Mouse (Mus musculus): Measurements from ENCODE around the gene Rab8b. TPM values are rescaled to one million over a fixed set of nuclear protein-coding genes. Genes with fewer than 3 reads are reported as not detected.
"Not testable (repeated sequence)": the region's sequence is repeated elsewhere in the genome, so short reads cannot be mapped to it uniquely, and the experiment has no call there.

Gene Rab8b
- total RNA-seq, 2 experiments from 2014 or later, result 39.6 to 76.0 TPM

- ATAC-seq (replicated peaks; ENCODE audit: poor library complexity, severe bottlenecking), result no peak
Observed at GRCm38 (mm10) chr9:66917892-66918255, 1.6 kb downstream of the Rab8b start.

- no peak for ATAC-seq (replicated peaks; ENCODE audit: poor library complexity, severe bottlenecking)
Observed at GRCm38 (mm10) chr9:66917216-66917891, 2.1 kb downstream of the Rab8b start.

DNA sequence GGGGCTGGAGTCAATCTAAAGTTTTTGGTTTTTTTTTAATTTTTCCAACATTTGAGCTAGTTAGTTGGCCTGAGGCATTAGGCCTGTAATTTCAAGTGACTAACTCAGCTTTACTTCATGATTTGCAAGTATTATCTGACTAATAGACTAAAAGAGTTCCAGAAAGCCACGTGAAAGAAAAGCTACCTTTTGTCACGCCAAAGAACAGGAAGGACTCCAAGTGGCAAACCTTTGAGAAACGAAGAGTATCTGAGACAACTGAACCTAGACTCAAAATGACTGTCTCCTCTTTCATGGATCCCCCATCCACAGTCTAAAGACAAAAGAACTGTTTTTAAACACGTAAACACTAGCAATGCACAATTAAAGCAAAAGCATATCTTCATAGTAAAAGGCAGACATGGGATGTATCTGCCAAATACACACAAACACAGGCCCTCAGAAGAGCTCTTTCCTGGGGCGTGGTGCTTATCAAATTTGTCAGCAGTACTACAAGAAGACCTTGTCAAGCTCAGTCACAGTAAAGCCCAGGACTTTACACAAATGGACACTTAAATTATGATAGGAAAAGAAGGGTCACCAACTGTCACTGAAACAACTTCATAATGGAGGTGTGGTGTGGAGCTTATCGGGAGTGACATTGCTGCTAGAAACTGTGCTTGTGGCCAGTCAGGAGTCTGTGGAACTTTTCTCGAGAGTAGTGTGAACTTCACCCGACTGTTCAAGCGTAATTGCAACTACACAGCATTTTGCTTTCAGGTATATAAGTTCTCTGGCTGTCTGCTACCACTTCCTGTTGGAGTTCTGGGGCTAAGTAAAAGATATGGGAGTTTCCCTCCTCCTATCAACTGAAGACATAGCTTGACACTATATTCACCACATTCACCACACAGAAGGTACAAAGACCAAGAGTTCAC is 3.4 kb downstream of the Rab8b start:
- ATAC-seq (replicated peaks; ENCODE audit: poor library complexity, severe bottlenecking), result no peak

DNA sequence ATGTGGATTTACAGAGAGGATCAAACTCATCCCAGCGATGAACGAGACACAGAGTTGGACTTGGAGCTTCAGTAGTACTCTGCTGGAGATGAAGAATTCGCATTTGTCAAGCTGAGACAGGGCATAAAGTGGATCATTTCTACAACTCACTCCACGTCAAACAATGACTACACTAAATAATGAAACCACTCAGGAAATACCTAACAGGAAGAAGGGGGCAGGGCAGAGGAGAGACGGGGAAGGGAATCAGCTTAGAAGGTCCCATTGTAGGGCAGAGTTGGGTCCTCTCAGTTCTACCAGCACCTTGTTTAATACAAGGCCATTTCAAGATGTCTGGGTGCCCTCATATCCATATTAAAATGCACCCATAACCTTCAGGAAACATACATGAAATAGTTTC is 4.1 kb downstream of the Rab8b start:
- peak; percentile 38 for ATAC-seq (replicated peaks; ENCODE audit: poor library complexity, severe bottlenecking)

GRCm38 (mm10) chr9:66914540-66914939 is 4.9 kb downstream of the Rab8b start:
- no peak for ATAC-seq (replicated peaks; ENCODE audit: poor library complexity, severe bottlenecking)

- ATAC-seq (replicated peaks; ENCODE audit: poor library complexity, severe bottlenecking), result not testable (repeated sequence)
Observed at GRCm38 (mm10) chr9:66913254-66913934, 6.1 kb downstream of the Rab8b start.

- ATAC-seq (replicated peaks; ENCODE audit: poor library complexity, severe bottlenecking), result no peak
Observed at GRCm38 (mm10) chr9:66912304-66912703, 7.2 kb downstream of the Rab8b start.

DNA sequence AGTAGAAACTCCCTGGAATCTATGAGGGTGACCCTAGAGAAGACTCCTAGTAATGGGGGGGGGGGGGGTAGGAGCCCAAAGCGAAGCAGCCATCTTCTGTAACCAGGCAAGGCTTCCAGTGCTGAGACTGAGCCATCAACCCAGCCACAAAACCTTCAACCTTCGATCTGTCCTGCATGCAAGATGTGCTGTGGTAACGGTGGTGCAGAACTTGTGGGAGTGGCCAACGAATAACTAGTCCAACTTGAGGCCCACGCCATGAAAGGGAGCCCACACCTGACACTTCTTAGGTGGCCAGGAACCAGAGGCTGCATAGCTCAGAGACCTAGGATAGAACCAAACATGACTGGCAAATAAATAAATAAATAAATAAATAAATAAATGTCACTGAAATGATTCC is 8.8 kb downstream of the Rab8b start:
- ATAC-seq (replicated peaks; ENCODE audit: poor library complexity, severe bottlenecking), result no peak

DNA sequence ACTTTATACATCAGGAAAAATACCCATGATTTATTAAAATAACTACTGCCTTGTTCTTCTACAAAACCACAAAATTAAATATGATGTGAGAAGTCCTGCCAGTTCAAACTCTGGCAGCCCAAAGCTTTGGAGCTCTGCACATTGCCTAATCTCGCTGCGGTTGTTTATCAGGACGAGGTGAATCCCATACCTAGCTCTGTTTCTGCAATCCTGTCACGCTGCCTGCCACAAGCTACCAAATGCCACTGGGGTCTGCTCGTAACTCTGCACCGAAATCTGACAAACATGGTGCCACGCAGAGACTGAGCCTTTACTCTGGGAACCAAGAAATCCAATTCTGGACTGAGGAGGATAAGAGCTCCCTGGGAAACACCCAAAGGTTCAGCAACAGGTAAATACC is 9.6 kb downstream of the Rab8b start:
- ATAC-seq (replicated peaks; ENCODE audit: poor library complexity, severe bottlenecking), result peak; percentile 36

DNA sequence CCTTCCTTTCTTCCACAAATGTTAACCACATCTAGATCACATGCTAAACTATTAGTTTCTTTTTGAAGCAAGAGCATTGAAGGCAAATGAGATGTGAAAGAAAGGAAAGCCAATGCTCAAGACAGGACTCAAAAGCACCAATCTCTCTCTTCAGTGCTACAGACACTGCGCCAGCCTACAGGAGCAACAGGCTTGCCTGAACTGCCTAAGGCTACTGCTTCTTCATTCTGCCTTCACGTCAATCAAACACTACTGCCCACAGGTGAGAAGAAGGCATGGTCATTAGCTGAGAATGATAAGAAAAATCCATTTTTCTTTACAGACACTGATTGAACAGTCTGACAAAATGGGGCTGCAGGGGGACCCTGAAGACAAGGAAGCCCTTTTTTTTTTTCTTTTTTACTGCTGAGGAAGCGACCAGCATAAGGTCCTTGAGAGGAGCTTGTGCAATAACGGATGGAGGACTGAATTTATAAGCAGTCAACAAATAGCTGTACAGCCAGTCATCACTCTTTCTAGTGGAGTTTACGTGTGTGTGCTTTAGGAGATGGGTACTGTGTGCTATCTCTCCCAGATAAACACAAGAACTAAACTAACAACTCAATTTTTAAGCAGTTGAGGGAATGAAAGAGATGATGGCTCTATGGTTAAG is 11.6 kb downstream of the Rab8b start:
- ATAC-seq (replicated peaks; ENCODE audit: poor library complexity, severe bottlenecking), result peak; percentile 74

GRCm38 (mm10) chr9:66907126-66907525 is 12.4 kb downstream of the Rab8b start:
- ATAC-seq (replicated peaks; ENCODE audit: poor library complexity, severe bottlenecking), result no peak

GRCm38 (mm10) chr9:66905990-66906389 is 13.5 kb downstream of the Rab8b start:
- ATAC-seq (replicated peaks; ENCODE audit: poor library complexity, severe bottlenecking), result no peak

GRCm38 (mm10) chr9:66899526-66899925 is 20.0 kb downstream of the Rab8b start:
- ATAC-seq (replicated peaks; ENCODE audit: poor library complexity, severe bottlenecking), result no peak

- ATAC-seq (replicated peaks; ENCODE audit: poor library complexity, severe bottlenecking), result peak; percentile 8; the same call in 1 of the 2 replicates
Observed at GRCm38 (mm10) chr9:66899072-66899471, 20.4 kb downstream of the Rab8b start.

DNA sequence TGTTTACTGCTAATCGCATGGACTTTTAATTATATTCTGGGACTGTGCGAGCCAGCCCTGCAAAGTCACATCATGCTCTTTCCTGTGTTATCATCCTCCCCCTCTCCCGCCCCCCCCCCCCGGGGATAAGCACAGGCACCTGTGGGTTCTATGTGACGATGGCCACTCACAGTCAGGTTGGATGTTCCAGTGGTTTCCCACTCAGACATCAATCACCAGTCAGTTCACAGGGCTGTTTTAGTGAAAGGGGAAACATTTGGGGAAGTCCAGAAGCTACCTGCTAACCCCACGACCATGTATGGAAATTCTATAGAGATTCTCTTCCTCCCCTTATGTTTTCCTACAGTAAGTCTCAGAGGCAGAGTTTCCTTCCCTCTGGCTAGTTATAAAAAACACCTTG is 21.6 kb downstream of the Rab8b start:
- peak; percentile 26; the same call in 1 of the 2 replicates for ATAC-seq (replicated peaks; ENCODE audit: poor library complexity, severe bottlenecking)

DNA sequence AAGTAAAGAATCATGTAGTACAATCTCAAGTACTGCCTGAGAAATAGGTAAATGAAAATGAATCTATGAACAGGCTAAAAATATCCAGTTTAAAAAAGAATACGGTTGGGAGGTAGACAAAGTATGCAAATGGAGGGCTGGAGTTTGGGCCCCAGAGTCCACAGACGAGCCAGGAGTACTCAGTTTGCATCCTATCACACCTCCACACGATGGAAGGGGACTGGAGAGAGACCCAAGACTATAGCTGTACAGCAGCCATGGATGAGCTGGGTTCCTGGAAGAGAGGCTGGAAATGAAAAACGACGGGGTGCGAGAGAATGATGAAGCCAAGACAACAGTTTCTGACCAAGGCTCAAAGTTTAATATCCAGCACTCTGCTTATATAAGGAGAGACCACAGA is 22.5 kb downstream of the Rab8b start:
- no peak for ATAC-seq (replicated peaks; ENCODE audit: poor library complexity, severe bottlenecking)

GRCm38 (mm10) chr9:66895995-66896394 is 23.5 kb downstream of the Rab8b start:
- ATAC-seq (replicated peaks; ENCODE audit: poor library complexity, severe bottlenecking), result no peak

- ATAC-seq (replicated peaks; ENCODE audit: poor library complexity, severe bottlenecking), result peak; percentile 72
Observed at GRCm38 (mm10) chr9:66895035-66895779, 24.3 kb downstream of the Rab8b start.

GRCm38 (mm10) chr9:66894421-66894820 is 25.1 kb downstream of the Rab8b start:
- ATAC-seq (replicated peaks; ENCODE audit: poor library complexity, severe bottlenecking), result no peak

DNA sequence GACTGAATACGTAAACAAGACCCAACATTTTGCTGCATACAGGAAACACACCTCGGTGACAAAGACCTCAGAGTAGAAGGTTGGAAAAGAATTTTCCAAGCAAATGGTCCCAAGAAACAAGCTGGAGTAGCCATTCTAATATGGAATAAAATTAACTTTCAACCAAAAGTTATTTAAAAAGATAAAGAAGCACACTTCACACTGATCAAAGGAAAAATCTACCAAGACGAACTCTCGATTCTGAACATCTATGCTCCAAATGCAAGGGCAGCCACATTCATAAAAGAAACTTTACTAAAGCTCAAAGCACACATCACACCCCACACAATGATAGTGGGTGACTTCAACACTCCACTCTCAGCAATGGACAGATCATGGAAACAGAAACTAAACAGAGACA is 27.0 kb downstream of the Rab8b start:
- not testable (repeated sequence) for ATAC-seq (replicated peaks; ENCODE audit: poor library complexity, severe bottlenecking)

All from granulocyte monocyte progenitor cell, adult 5-6 weeks (primary cell).